Mouse (Mus musculus) liver, adult 10 weeks (tissue): ENCODE measurements around the gene Wdr35. TPM values are rescaled to one million over a fixed set of nuclear protein-coding genes. Genes with fewer than 3 reads are reported as not detected.

Experiments used
- polyA plus RNA-seq: library from polyadenylated mRNA; stranded (reverse); fragments of 350-450 nt; fragmentation: Illumina TruSeq; extraction: RNeasy Lipid Tissue Mini Kit (QIAGEN cat#74804); gene quantifications from one replicate; pipeline ENCODE4 v1.2.3, GENCODE M21; 2014; ENCODE audit warnings: low read depth, low replicate concordance

The Wdr35 gene
- polyA plus RNA-seq, result 2.1 TPM

DNA sequence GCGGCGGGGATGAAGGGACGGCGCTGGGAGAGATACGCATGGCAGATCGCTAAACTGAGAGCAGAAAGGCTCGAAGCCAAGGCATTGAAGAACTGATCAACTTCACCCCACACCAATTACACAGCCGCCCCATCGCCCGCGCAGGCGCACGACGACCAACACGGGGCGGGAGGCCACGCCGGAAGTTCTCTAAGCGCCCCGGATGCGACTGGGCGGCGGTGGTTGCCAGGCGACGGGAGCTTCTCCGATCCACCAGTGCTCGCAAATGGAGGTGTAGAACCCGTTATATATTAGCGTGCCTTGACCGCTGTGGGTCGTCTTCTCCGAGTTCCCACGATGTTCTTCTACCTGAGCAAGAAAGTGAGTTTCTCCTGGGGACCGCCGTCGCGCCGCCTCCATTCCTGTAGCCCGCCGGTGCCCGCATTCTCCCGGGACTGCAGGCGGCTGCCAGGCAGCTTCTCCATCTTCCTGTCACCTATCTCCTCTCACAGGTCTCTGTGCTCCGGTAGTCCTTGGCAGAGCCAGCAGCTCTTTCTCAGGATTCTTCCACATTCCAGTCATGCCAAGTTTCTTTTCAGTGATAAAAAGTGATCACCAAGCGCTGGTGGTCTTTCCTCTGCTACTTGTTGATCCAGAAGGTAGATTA lies at the start of gene Wdr35:
Wdr35 (plus strand) TSS at position 73 of the 646 bp plus-strand sequence.

DNA sequence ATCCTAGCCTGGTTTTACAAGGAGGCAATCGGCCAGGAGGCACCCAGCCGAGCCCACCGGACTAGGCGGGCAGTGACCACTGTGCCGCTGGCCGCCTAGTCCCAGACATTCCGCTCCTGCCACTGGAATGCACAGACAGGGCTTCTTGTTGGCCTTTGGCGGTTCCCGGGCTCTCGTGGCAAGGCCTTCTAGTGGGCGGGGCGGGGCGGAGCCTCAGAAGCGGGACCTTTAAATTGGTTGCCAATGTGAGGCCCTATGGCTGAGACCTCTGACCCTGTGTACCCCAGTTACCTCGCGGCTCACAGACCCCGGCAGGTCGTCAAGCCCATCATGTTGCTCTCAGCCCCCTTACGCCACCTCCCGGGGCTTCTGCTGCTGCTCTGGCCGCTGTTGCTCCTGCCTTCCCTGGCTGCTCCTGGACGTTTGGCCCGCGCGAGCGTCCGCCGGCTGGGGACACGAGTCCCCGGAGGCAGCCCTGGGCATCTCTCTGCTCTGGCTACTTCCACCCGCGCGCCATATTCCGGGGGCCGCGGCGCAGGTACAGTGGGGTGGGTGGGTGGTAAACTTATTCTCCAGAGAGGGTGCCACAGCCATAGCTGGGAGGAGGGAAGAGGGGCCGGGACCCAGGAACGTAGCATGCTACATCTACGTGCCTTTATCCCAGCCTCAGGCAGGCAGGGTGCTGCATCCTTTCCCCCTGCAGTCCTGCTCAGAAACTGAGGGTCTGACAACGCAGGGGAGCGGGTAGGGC lies 25.8 kb upstream of the Wdr35 start, which contains the start of gene Matn3:
Matn3 (plus strand) TSS at position 216 of the 751 bp plus-strand sequence.

DNA sequence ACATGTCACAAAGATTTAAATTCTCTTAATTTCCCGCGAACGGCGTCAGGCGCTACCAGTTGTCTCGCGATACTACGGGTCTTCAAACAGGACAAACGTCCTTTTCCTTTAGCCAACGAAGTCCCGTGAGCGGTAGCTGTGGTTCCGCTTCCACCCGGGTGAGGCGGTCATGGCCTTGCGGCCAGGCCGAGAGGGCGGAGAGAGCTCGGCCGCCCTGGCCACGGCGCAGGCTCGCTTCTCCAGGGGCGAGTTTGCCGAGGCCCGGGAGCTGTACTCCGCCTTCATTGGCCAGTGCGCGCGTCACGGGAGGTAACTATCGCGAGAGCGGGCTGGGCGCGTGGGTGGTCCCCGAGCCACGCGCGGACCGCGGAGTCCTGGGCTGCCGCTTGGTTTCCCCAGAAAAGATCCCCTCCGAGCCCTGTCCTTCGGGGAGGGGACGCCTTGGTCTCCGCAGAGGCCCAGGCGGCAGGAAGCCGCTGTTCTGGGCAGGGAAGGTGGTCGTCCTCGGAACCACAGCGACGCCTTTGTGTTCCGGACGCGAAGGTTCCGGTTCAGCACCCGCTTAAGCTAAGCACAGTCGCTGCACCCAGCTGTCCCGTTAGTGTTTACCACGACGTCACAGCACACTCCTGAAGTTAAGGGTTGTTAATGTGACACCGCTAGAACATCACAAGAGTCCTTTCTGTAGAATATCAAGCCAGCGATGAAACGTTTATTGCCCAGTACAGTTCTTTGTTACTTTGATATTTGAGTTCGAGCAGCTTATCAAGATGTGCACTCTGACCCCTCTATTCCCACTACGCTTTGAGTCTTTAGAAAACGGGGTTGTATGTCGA lies 56.4 kb downstream of the Wdr35 start, which contains the start of gene Ttc32:
Ttc32 (plus strand) TSS at position 110 of the 836 bp plus-strand sequence.

Other genes starting within 250 kb of the Wdr35 start
- 45.6 TPM for gene Sdc1, start 202.6 kb upstream of the Wdr35 start, polyA plus RNA-seq
- 350 TPM for gene Laptm4a, start 52.2 kb upstream of the Wdr35 start, polyA plus RNA-seq
- gene Matn3, start 26.0 kb upstream of the Wdr35 start, polyA plus RNA-seq, result not detected
- gene Ttc32, start 56.1 kb downstream of the Wdr35 start, polyA plus RNA-seq, result 47.3 TPM